Mouse (Mus musculus): ENCODE measurements around the gene Slc44a5. TPM values are rescaled to one million over a fixed set of nuclear protein-coding genes. Genes with fewer than 3 reads are reported as not detected.
"Not testable (repeated sequence)": the region's sequence is repeated elsewhere in the genome, so short reads cannot be mapped to it uniquely, and the experiment has no call there.

Gene Slc44a5
- polyA plus RNA-seq, 1 experiment: not detected

- Histone ChIP-seq H3K4me1 (ENCODE audit: control insufficient read depth, insufficient read depth, insufficient read length, low read length) (no peaks in the 10 kb centered on the region), H3K4me3 (ENCODE audit: insufficient read depth, low read depth, low read length) (no peak overlapping the region), H3K27ac (replicated peaks; ENCODE audit: low read depth, low read length) (no peak overlapping the region)
These were observed 28.1 kb downstream of the Slc44a5 start for GRCm38 (mm10) chr3:154001348-154001747.

- Histone ChIP-seq H3K4me3 (ENCODE audit: insufficient read depth, low read depth, low read length) (no peak overlapping the region), H3K27ac (replicated peaks; ENCODE audit: low read depth, low read length) (no peak overlapping the region), H3K4me1 (ENCODE audit: control insufficient read depth, insufficient read depth, insufficient read length, low read length) (no peaks in the 10 kb centered on the region)
These were observed 73.6 kb downstream of the Slc44a5 start for GRCm38 (mm10) chr3:154046876-154047275.

GRCm38 (mm10) chr3:154053331-154053730 lies 80.1 kb downstream of the Slc44a5 start:
- H3K4me3 ChIP-seq (ENCODE audit: insufficient read depth, low read depth, low read length): no peak overlapping the region
- H3K27ac ChIP-seq (replicated peaks; ENCODE audit: low read depth, low read length): no peak overlapping the region
- no peaks in the 10 kb centered on the region for H3K4me1 ChIP-seq (ENCODE audit: control insufficient read depth, insufficient read depth, insufficient read length, low read length)

- Histone ChIP-seq H3K4me1 (ENCODE audit: control insufficient read depth, insufficient read depth, insufficient read length, low read length) (no peaks in the 10 kb centered on the region), H3K27ac (replicated peaks; ENCODE audit: low read depth, low read length) (no peak overlapping the region), H3K4me3 (ENCODE audit: insufficient read depth, low read depth, low read length) (no peak overlapping the region)
These were observed 84.2 kb downstream of the Slc44a5 start for GRCm38 (mm10) chr3:154057464-154057863.

GRCm38 (mm10) chr3:154058200-154058599 lies 85.0 kb downstream of the Slc44a5 start:
- no peak overlapping the region for H3K4me3 ChIP-seq (ENCODE audit: insufficient read depth, low read depth, low read length)
- no peaks in the 10 kb centered on the region for H3K4me1 ChIP-seq (ENCODE audit: control insufficient read depth, insufficient read depth, insufficient read length, low read length)
- H3K27ac ChIP-seq (replicated peaks; ENCODE audit: low read depth, low read length): no peak overlapping the region

GRCm38 (mm10) chr3:154071989-154072388 lies 98.8 kb downstream of the Slc44a5 start:
- not testable (repeated sequence) for H3K4me1 ChIP-seq (ENCODE audit: control insufficient read depth, insufficient read depth, insufficient read length, low read length); H3K4me3 ChIP-seq (ENCODE audit: insufficient read depth, low read depth, low read length); H3K27ac ChIP-seq (replicated peaks; ENCODE audit: low read depth, low read length)

GRCm38 (mm10) chr3:154075749-154076148 lies 102.5 kb downstream of the Slc44a5 start:
- Histone ChIP-seq H3K4me1 (ENCODE audit: control insufficient read depth, insufficient read depth, insufficient read length, low read length) (no peaks in the 10 kb centered on the region), H3K27ac (replicated peaks; ENCODE audit: low read depth, low read length) (no peak overlapping the region), H3K4me3 (ENCODE audit: insufficient read depth, low read depth, low read length) (no peak overlapping the region)

GRCm38 (mm10) chr3:154081687-154082086 lies 108.5 kb downstream of the Slc44a5 start:
- Histone ChIP-seq H3K4me1 (ENCODE audit: control insufficient read depth, insufficient read depth, insufficient read length, low read length) (no peaks in the 10 kb centered on the region), H3K4me3 (ENCODE audit: insufficient read depth, low read depth, low read length) (no peak overlapping the region), H3K27ac (replicated peaks; ENCODE audit: low read depth, low read length) (no peak overlapping the region)

GRCm38 (mm10) chr3:154082241-154082640 lies 109.0 kb downstream of the Slc44a5 start:
- Histone ChIP-seq H3K4me1 (ENCODE audit: control insufficient read depth, insufficient read depth, insufficient read length, low read length) (no peaks in the 10 kb centered on the region), H3K27ac (replicated peaks; ENCODE audit: low read depth, low read length) (no peak overlapping the region), H3K4me3 (ENCODE audit: insufficient read depth, low read depth, low read length) (no peak overlapping the region)

- no peaks in the 10 kb centered on the region for H3K4me1 ChIP-seq (ENCODE audit: control insufficient read depth, insufficient read depth, insufficient read length, low read length)
- no peak overlapping the region for H3K4me3 ChIP-seq (ENCODE audit: insufficient read depth, low read depth, low read length)
- H3K27ac ChIP-seq (replicated peaks; ENCODE audit: low read depth, low read length): no peak overlapping the region
These were observed 109.7 kb downstream of the Slc44a5 start for GRCm38 (mm10) chr3:154082961-154083360.

GRCm38 (mm10) chr3:154089996-154090395 lies 116.8 kb downstream of the Slc44a5 start:
- H3K27ac ChIP-seq (replicated peaks; ENCODE audit: low read depth, low read length): no peak overlapping the region
- H3K4me3 ChIP-seq (ENCODE audit: insufficient read depth, low read depth, low read length): no peak overlapping the region
- no peaks in the 10 kb centered on the region for H3K4me1 ChIP-seq (ENCODE audit: control insufficient read depth, insufficient read depth, insufficient read length, low read length)

- H3K4me3 ChIP-seq (ENCODE audit: insufficient read depth, low read depth, low read length): no peak overlapping the region
- no peak overlapping the region for H3K27ac ChIP-seq (replicated peaks; ENCODE audit: low read depth, low read length)
- H3K4me1 ChIP-seq (ENCODE audit: control insufficient read depth, insufficient read depth, insufficient read length, low read length): no peaks in the 10 kb centered on the region
These were observed 118.5 kb downstream of the Slc44a5 start for GRCm38 (mm10) chr3:154091468-154092338.

- no peak overlapping the region for H3K4me3 ChIP-seq (ENCODE audit: insufficient read depth, low read depth, low read length)
- no peak overlapping the region for H3K27ac ChIP-seq (replicated peaks; ENCODE audit: low read depth, low read length)
- H3K4me1 ChIP-seq (ENCODE audit: control insufficient read depth, insufficient read depth, insufficient read length, low read length): no peaks in the 10 kb centered on the region
These were observed 119.2 kb downstream of the Slc44a5 start for GRCm38 (mm10) chr3:154092466-154092865.

GRCm38 (mm10) chr3:154093745-154094322 lies 120.6 kb downstream of the Slc44a5 start:
- Histone ChIP-seq H3K4me1 (ENCODE audit: control insufficient read depth, insufficient read depth, insufficient read length, low read length) (no peaks in the 10 kb centered on the region), H3K4me3 (ENCODE audit: insufficient read depth, low read depth, low read length) (no peak overlapping the region), H3K27ac (replicated peaks; ENCODE audit: low read depth, low read length) (no peak overlapping the region)

GRCm38 (mm10) chr3:154101671-154102070 lies 128.4 kb downstream of the Slc44a5 start:
- no peak overlapping the region for H3K4me3 ChIP-seq (ENCODE audit: insufficient read depth, low read depth, low read length)
- H3K27ac ChIP-seq (replicated peaks; ENCODE audit: low read depth, low read length): no peak overlapping the region
- H3K4me1 ChIP-seq (ENCODE audit: control insufficient read depth, insufficient read depth, insufficient read length, low read length): no peaks in the 10 kb centered on the region

- Histone ChIP-seq H3K4me3 (ENCODE audit: insufficient read depth, low read depth, low read length) (no peak overlapping the region), H3K4me1 (ENCODE audit: control insufficient read depth, insufficient read depth, insufficient read length, low read length) (no peaks in the 10 kb centered on the region), H3K27ac (replicated peaks; ENCODE audit: low read depth, low read length) (no peak overlapping the region)
These were observed 137.3 kb downstream of the Slc44a5 start for GRCm38 (mm10) chr3:154110528-154110927.
